Mouse (Mus musculus) lung, adult 2 months (tissue): Measurements from ENCODE around the gene Bpifa5.
"Not testable (repeated sequence)": the region's sequence is repeated elsewhere in the genome, so short reads cannot be mapped to it uniquely, and the experiment has no call there.

Experiments used
- CTCF ChIP-seq: fragments of 200-500 bp; IDR thresholded peaks from 2 replicates; pipeline ENCODE4 v1.5.1; 2011; ENCODE audit warnings: mild to moderate bottlenecking, low read length, control low read depth; ENCODE audit not compliant: insufficient read depth
- POLR2A ChIP-seq: fragments of 200-500 bp; IDR thresholded peaks from 2 replicates; pipeline ENCODE4 v1.6.1; 2011; ENCODE audit warnings: low read depth, mild to moderate bottlenecking, control low read depth, low read length, borderline replicate concordance; ENCODE audit errors: extremely low read depth

DNA sequence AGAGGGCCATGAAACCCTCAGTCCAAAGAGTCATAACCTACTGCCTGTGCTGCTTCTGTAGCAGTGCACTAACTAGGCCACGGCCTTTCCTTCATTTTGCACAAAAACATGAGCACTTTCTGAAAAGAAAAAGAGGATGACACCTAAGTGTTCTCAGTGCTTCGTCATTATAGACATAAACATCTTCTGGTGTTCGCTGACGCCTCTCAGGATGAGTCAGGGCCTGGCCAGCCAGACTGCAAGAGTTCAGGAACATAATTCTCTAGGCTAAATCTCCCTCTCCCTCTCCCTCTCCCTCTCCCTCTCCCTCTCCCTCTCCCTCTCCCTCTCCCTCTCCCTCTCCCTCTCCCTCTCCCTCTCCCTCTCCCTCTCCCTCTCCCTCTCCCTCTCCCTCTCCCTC, 20.7 kb downstream of the Bpifa5 start:
- TF ChIP-seq CTCF, POLR2A: not testable (repeated sequence)
